Mouse (Mus musculus) MEL (cell line): ENCODE data around the gene Umad1.

Experiments used
- CHD2 ChIP-seq: IDR thresholded peaks from 2 replicates; pipeline ENCODE4 v1.6.1; 2011; ENCODE audit warnings: low read length, improper control_type of control experiment
- CTCF ChIP-seq, 3 experiments: IDR thresholded peaks in 2 of 3; conservative IDR thresholded peaks in 1 of 3; 2 replicates each; pipeline ENCODE4 v1.5.1; 2011 to 2012; ENCODE audit warnings: low read length in 3 of 3, low read depth in 2 of 3, mild to moderate bottlenecking in 2 of 3, improper control_type of control experiment in 1 of 3, inconsistent platforms in 1 of 3, mixed read lengths in 1 of 3, moderate library complexity in 1 of 3; ENCODE audit not compliant: control insufficient read depth in 1 of 3, insufficient read depth in 1 of 3, poor library complexity in 1 of 3, severe bottlenecking in 1 of 3
- E2F4 ChIP-seq: IDR thresholded peaks from 2 replicates; pipeline ENCODE4 v1.6.1; 2011; ENCODE audit warnings: low read depth, low read length, improper control_type of control experiment, borderline replicate concordance
- EP300 ChIP-seq, 2 experiments: IDR thresholded peaks; 2 replicates each; pipeline ENCODE4 v1.6.1; 2011; ENCODE audit warnings: improper control_type of control experiment in 2 of 2, low read length in 2 of 2, low read depth in 1 of 2, mild to moderate bottlenecking in 1 of 2
- GABPA ChIP-seq: IDR thresholded peaks from 2 replicates; pipeline ENCODE4 v1.6.1; 2012; ENCODE audit warnings: low read depth, mild to moderate bottlenecking, inconsistent platforms, low read length, improper control_type of control experiment, moderate library complexity
- GATA1 ChIP-seq: IDR thresholded peaks from 2 replicates; pipeline ENCODE4 v1.6.1; 2011; ENCODE audit warnings: low read depth, low read length, improper control_type of control experiment
- HCFC1 ChIP-seq: IDR thresholded peaks from 2 replicates; pipeline ENCODE4 v1.6.1; 2012; ENCODE audit warnings: low read depth, mild to moderate bottlenecking, inconsistent platforms, low read length, improper control_type of control experiment, moderate library complexity
- MAFK ChIP-seq: IDR thresholded peaks from 2 replicates; pipeline ENCODE4 v1.6.1; 2011; ENCODE audit warnings: low read depth, mild to moderate bottlenecking, low read length, improper control_type of control experiment, borderline replicate concordance
- MYC ChIP-seq: IDR thresholded peaks from 2 replicates; pipeline ENCODE4 v1.6.1; 2011; ENCODE audit warnings: low read depth, mild to moderate bottlenecking, low read length, improper control_type of control experiment, moderate library complexity
- POLR2A ChIP-seq, 2 experiments: IDR thresholded peaks; 2 replicates each; pipeline ENCODE4 v1.6.1; 2011 to 2012; ENCODE audit warnings: low read length in 2 of 2, mild to moderate bottlenecking in 2 of 2, control low read depth in 1 of 2, improper control_type of control experiment in 1 of 2, low read depth in 1 of 2, moderate library complexity in 1 of 2; ENCODE audit not compliant: control insufficient read depth in 1 of 2, insufficient read depth in 1 of 2, poor library complexity in 1 of 2
- ZKSCAN1 ChIP-seq: IDR thresholded peaks from 2 replicates; pipeline ENCODE4 v1.6.1; 2012; ENCODE audit warnings: low read depth, mild to moderate bottlenecking, inconsistent platforms, low read length, improper control_type of control experiment, moderate library complexity

DNA sequence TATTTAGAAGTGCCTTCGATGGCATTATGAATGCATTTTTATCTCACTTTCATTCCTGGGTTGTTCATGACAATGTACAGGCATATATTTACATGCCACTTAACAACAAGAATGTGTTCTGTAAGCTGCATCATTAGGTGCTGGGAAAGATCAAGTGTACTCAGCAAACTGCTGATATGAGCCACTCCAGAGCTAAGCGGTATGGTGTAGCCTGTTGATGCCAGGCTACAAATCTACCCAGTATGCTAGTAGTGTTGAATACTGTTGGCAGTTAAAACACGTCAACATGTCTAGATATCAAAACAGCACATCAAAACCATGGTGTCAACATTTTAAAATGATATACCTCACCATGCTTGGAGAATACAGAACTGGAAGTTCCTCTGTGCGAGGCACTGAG, 150.8 kb downstream of the Umad1 start:
- TF ChIP-seq CTCF (IDR thresholded peaks at IDR 0.05 in 2 of 3, conservative IDR thresholded peaks at IDR 0.05 in 1 of 3; ENCODE audit: control insufficient read depth in 1 of 3, insufficient read depth in 1 of 3, low read depth in 2 of 3, low read length in 3 of 3, poor library complexity in 1 of 3, severe bottlenecking in 1 of 3) (no peak), ZKSCAN1 (no peak), HCFC1 (no peak), MAFK (no peak), E2F4 (no peak), GATA1 (no peak), POLR2A (IDR thresholded peaks at IDR 0.05; ENCODE audit: control insufficient read depth in 1 of 2, insufficient read depth in 1 of 2, low read depth in 1 of 2, low read length in 2 of 2, poor library complexity in 1 of 2) (no peak), CHD2 (no peak), MYC (no peak), EP300 (IDR thresholded peaks at IDR 0.05; ENCODE audit: low read depth in 1 of 2, low read length in 2 of 2) (no peak), GABPA (no peak)
